Mouse (Mus musculus): Measurements from ENCODE around the gene Ski.
A peak's percentile ranks its signal among the peaks of the same experiment; 100 is the strongest.

Gene Ski

GRCm38 (mm10) chr4:155173822-155174785, 48.3 kb downstream of the Ski start:
- DNase-seq: no peak

DNA sequence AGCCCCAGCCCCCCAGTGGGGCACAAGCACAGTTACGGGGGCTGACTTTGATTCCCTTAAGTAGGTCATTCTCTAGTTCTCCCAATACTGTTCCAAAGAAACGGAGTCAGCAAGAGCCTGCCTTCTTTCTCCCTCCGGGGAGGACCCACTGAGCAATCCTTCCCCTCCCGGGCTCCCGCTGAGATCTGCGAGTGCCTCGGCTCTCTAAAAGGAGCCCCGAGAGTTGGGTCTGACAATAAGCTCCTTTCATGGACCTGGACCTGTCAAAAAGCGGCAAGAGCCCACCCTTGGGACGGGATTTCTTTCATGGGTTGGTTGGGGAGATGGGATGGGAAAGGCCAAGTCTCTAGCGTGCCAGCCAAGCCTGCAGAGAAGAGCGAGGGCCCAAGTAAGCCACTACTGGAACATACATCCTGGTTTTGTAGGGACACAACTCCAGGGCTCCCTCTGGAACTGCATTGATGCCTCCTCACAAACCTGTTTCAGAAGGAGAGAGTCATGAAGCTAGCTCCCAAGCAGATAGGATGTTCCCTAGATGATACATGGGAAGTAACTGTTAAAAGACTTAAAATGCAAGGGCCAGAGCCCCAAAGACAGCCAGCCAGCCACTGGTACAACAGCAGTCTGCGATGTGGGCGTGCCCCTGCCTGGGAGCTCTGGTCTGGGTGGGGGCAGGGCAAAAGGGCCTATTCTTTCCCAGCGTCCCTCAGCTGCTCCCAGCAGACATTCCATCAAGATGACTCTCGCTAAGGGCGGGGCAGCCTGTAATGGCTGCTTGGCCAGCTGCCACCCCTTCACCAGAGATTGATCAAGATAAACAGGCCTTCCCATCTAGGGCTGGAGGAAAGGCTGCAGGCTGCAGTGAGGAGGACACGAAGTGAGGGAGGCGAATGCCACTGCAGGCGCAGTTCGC, 49.2 kb downstream of the Ski start:
- peak; percentile 79 for DNase-seq

DNA sequence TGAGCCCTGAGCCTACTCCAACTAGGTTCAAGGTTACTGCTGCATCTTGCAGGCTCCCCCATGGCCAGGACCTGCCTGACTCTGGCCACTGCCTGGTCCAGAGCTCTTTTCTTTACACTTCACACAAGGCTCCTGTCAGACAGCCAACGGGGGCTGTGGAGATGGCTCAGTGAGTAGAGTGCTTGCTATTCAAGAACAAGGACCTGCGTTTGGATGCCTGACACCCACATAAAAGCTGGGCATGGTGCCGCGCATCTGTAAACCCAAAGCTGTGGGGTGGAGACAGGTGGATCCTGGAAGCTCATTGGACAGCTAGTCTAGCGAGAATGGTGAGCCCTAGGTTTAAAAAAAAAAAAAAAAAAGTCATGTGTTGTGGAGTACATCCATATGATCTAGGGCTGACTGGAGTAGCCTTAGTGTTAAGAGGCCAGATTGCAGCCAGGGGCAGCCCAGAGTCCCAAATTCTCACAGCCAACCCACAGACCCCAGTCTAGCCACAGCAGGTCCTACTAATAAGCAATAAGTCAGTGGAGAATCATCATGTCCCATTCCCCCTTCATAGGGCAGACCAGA, 50.3 kb downstream of the Ski start:
- DNase-seq: no peak

- DNase-seq: no peak
Measured at GRCm38 (mm10) chr4:155170614-155171212, 51.7 kb downstream of the Ski start.

GRCm38 (mm10) chr4:155168835-155169252, 53.5 kb downstream of the Ski start:
- DNase-seq: no peak

GRCm38 (mm10) chr4:155165861-155166260, 56.5 kb downstream of the Ski start:
- DNase-seq: no peak

GRCm38 (mm10) chr4:155164550-155164949, 57.8 kb downstream of the Ski start:
- no peak for DNase-seq

DNA sequence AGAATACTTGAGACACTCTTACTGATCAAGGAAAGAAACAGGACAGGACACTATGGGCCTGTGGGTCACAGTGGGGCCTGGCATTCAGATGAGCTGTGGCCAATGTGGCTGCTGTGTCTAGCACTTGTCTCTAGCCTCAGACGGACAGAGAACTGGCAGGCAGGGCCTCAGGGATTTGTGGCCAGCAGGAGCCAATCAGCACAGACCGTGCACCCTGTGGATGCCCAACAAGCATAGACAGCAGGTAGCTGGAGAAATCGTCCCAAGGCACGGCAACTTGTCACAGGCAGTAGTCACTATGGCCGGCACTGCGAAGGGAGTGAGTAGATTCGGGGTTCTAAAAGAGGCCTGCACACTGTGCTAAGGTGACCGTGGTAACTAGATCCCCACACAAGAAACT, 58.7 kb downstream of the Ski start:
- no peak for DNase-seq

- DNase-seq: no peak
Measured at GRCm38 (mm10) chr4:155163320-155163651, 59.1 kb downstream of the Ski start.

DNA sequence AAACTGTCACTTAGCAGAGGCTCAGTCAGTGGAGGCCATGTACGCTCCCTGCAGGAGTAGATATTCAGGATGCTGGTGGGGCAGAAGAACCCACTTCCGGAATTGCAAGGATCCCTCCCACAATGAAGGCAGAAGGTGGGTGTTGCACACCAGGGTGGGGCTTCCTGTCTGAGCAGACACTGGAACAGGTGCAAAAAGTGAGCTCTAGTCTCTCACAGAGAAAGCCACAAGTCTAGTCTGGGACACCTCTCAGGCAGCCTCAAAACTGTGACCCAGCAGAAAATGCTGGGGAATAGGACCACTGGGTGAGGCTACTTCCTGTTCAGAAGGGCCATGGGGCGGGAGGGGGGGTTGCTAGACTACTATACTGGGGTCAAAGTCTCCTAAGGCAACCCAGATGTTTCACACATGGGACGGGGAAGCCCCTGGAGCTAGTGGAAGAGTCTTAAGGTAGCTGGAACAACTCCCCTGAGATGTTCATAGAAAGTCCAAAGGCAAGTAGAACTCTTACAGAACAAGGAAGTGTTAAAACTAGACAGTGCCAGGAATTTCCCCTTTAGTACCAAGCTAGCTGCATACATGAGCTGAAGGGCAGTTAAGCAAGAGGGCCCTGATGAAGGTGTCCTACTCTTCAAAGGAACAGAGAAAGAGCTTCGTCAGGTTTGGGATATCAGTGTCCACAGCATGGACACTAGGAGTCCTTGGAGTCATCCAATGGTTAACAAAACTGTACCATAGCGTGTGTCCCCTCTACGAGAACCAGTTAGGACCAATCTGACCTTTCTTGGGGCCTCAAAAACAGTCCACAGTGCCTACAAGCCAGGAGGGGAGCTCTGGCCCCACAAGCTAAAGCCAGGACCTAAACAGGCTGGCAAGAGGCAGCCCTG, 59.7 kb downstream of the Ski start:
- DNase-seq: no peak

- DNase-seq: no peak
Measured at GRCm38 (mm10) chr4:155158543-155158917, 63.9 kb downstream of the Ski start.

DNA sequence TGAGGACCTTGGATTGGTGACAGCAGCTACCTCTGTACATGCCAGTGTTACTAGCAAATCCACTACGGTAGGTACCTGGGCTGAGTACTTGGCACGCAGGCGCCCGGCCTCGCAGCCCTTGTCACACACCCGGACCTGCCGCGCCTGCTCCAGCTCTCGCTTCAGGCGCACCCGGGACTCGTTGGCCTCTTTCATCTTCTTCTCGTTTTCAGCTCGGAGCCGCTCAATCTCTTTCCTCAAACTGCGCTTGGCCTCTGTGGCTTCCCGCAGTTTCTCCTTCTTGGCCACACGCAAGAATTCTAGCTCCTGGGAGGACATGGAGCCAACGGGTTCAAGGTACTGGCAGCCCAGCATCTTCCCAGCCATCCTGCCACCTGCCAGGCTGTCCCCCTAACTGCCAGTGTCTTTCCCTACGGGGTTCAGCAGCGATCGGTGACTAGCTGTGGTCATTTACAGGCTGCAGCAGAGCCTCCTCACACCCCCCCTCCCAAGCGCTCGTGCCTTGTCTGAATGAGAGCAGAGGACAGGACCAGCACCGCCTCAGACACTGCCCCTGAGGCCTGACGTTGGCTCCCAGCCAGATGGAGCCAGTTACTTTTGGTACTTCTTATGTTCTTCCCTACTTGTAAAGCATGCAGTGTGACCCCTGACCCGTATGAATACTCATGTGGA, 64.4 kb downstream of the Ski start:
- DNase-seq: no peak

- no peak for DNase-seq
Measured at GRCm38 (mm10) chr4:155156734-155157133, 65.7 kb downstream of the Ski start.

DNA sequence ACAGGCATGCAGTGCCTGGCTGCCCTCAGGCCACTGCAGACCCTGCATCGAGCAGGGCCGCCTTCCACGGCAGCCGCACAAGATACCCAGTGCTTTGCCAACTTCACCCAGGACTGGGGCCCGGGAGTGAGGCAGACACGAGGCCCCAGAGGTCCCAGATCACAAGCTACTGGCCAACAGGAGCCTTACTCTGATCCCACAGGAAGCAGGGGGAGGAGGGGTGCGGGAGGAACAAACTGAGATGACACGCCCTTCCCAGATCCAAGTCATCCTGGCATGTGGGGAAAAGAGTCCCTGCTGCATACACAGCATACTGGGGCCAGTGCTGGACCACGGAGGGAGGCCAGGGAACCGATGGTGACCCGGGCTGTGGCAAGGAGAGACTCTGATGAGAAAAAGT, 67.4 kb downstream of the Ski start:
- DNase-seq: no peak

- DNase-seq: no peak
Measured at GRCm38 (mm10) chr4:155153389-155154072, 68.9 kb downstream of the Ski start.

DNA sequence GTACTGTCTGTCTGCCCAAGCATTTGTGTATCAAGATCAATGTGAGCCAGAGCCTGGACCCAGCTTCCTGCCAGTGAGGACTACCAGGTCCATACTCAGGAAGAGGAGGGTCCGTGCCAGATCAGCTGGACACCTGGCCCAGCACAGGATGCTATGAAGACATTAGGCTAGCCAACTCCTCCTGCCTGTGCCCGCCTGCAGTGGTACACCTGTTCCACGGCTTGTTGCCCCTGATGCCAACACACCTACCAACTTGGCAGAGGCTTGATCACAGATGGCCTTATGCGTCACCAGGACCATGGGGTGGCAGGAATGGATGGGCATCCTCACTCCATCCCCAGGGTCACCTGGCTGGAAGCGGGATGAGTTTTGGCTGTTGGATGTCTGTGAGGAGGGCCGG, 69.9 kb downstream of the Ski start:
- DNase-seq: no peak

DNA sequence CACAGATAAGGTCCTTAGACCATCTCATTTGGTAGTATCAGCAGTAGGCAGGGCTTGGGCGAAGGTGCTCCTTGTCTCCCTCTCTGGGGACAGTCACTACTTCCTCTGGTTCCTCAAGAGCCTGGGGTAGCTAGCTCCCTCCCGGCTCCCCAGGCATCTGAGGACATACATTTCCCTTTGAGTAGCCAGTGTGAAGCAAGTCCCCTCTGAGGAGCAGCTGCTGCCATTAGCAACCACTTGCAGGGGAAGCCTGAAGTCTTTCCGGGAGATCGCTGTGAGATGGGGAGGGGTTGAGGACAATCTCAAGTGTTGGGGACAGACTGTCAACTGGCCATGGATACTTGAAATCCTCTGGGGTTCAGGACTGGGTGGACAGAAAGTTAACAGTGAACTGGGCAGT, 70.5 kb downstream of the Ski start:
- DNase-seq: no peak

GRCm38 (mm10) chr4:155151221-155151788, 71.1 kb downstream of the Ski start:
- no peak for DNase-seq

DNA sequence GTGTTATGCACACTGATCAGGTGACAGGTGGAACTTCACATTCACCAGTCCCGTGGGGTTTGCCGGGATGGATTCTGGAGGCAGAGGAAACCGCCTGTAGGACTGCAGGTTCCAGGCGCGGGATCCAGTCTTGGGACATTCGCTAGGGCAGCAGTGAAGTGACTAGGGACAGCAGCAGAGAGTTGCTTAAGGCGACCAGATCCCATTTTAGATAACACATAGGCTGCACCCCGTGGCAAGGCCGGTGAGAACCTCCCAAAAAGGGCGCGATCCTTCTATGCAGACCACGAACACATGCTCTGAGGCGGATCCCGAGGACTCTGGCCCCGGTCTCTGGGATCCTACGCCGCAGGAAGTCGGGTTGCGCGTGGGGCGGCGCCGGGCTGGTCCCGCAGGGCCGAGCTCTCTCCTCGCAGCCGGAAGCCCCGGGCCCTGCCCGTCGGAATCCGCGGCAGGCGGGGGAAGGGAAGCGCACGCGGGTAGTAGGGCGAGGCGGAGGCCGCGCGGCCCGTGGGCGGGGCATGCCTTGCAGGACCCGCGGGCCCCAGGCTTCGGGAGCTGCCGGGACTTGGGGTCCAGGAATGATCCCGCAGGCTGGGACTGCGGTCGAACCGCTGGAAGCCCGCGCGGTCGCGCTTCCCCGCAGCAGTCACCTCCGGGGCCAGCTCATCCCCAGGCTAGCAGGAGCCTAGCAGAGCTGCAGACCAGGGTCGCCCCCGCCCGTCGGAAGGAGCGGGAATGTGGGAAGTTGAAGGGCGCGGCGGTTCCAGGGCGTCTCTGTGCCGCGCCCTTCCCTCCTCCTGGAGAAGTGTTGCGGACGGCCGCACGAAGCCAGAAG, 71.9 kb downstream of the Ski start:
- DNase-seq: peak; percentile 77

- DNase-seq: no peak
Measured at GRCm38 (mm10) chr4:155149941-155150275, 72.5 kb downstream of the Ski start.

Measured in liver (tissue).